Mouse (Mus musculus): ENCODE results near the gene Lgals1. TPM values are rescaled to one million over a fixed set of nuclear protein-coding genes. Genes with fewer than 3 reads are reported as not detected.
A peak's percentile ranks its signal among the peaks of the same experiment; 100 is the strongest.

Gene Lgals1
- polyA plus RNA-seq, 1 experiment from 2014 or later = 838 TPM

GRCm38 (mm10) chr15:78948152-78948725 is 21.7 kb downstream of the Lgals1 start:
- 0 out of 2 replicates have a peak, but pooled peaks have one; percentile 7 for ATAC-seq (replicated peaks; ENCODE audit: low FRiP score)
- WGBS = 4% methylated on average over 11 of the region's 11 CpGs

GRCm38 (mm10) chr15:78948883-78949282 is 22.4 kb downstream of the Lgals1 start:
- Histone ChIP-seq H3K4me1 (peaks cover 24% of the 10 kb centered on the region), H3K4me3 (replicated peaks) (no peak overlapping the region), H3K27ac (no peak overlapping the region), H3K9ac (no peak overlapping the region), H3K36me3 (no peaks in the 10 kb centered on the region), H3K9me3 (replicated peaks) (no peaks in the 10 kb centered on the region), H3K4me2 (peak overlapping the region; percentile 75; the same call in 1 of the 2 replicates), H3K27me3 (peaks cover 6% of the 10 kb centered on the region)
- 96% methylated on average over 3 of the region's 3 CpGs for WGBS
- no peak for ATAC-seq (replicated peaks; ENCODE audit: low FRiP score)

More at GRCm38 (mm10) chr15:78948152-78948725, 21.7 kb downstream of the Lgals1 start:
- Histone ChIP-seq H3K4me1 (peaks cover 25% of the 10 kb centered on the region), H3K4me3 (replicated peaks) (peak overlapping the region; percentile 47), H3K27ac (peak overlapping the region; percentile 57), H3K4me2 (peak overlapping the region; percentile 75), H3K36me3 (no peaks in the 10 kb centered on the region), H3K27me3 (peaks cover 6% of the 10 kb centered on the region), H3K9me3 (replicated peaks) (no peaks in the 10 kb centered on the region), H3K9ac (peak overlapping the region; percentile 46)

GRCm38 (mm10) chr15:78955663-78956062 is 29.1 kb downstream of the Lgals1 start:
- Histone ChIP-seq H3K4me3 (replicated peaks) (no peak overlapping the region), H3K27ac (no peak overlapping the region), H3K36me3 (peaks cover 11% of the 10 kb centered on the region), H3K9ac (no peak overlapping the region), H3K4me2 (no peak overlapping the region), H3K9me3 (replicated peaks) (no peaks in the 10 kb centered on the region), H3K27me3 (no peaks in the 10 kb centered on the region), H3K4me1 (peaks cover 20% of the 10 kb centered on the region)
- 76% methylated on average over 3 of the region's 3 CpGs for WGBS
- no peak for ATAC-seq (replicated peaks; ENCODE audit: low FRiP score)

- H3K4me3 ChIP-seq (replicated peaks) = no peak overlapping the region
- H3K27me3 ChIP-seq = no peaks in the 10 kb centered on the region
- H3K9ac ChIP-seq = no peak overlapping the region
- no peak for ATAC-seq (replicated peaks; ENCODE audit: low FRiP score)
- H3K9me3 ChIP-seq (replicated peaks) = no peaks in the 10 kb centered on the region
- H3K36me3 ChIP-seq = peaks cover 14% of the 10 kb centered on the region
- peak overlapping the region; percentile 70; the same call in 1 of the 2 replicates for H3K27ac ChIP-seq
- WGBS = 75% methylated on average over 4 of the region's 4 CpGs
- H3K4me2 ChIP-seq = no peak overlapping the region
- peaks cover 20% of the 10 kb centered on the region for H3K4me1 ChIP-seq
Observed at GRCm38 (mm10) chr15:78956351-78956750, 29.8 kb downstream of the Lgals1 start.

GRCm38 (mm10) chr15:78957021-78957420 is 30.5 kb downstream of the Lgals1 start:
- Histone ChIP-seq H3K4me2 (peak overlapping the region; percentile 44), H3K4me1 (peaks cover 20% of the 10 kb centered on the region), H3K9ac (no peak overlapping the region), H3K27ac (peak overlapping the region; percentile 70), H3K9me3 (replicated peaks) (no peaks in the 10 kb centered on the region), H3K36me3 (peaks cover 14% of the 10 kb centered on the region), H3K27me3 (no peaks in the 10 kb centered on the region), H3K4me3 (replicated peaks) (0 out of 2 replicates have a peak overlapping the region, but pooled peaks have one; percentile 16)
- ATAC-seq (replicated peaks; ENCODE audit: low FRiP score) = peak; percentile 41; the same call in 1 of the 2 replicates
- 27% methylated on average over 15 of the region's 15 CpGs for WGBS

GRCm38 (mm10) chr15:78959537-78959936 is 33.0 kb downstream of the Lgals1 start:
- no peak overlapping the region for H3K9ac ChIP-seq
- ATAC-seq (replicated peaks; ENCODE audit: low FRiP score) = no peak
- no peak overlapping the region for H3K27ac ChIP-seq
- H3K27me3 ChIP-seq = no peaks in the 10 kb centered on the region
- H3K36me3 ChIP-seq = peaks cover 14% of the 10 kb centered on the region
- H3K4me2 ChIP-seq = no peak overlapping the region
- 87% methylated on average over 11 of the region's 11 CpGs for WGBS
- no peaks in the 10 kb centered on the region for H3K9me3 ChIP-seq (replicated peaks)
- H3K4me1 ChIP-seq = peaks cover 22% of the 10 kb centered on the region
- no peak overlapping the region for H3K4me3 ChIP-seq (replicated peaks)

- no peak overlapping the region for H3K27ac ChIP-seq
- no peak for ATAC-seq (replicated peaks; ENCODE audit: low FRiP score)
- H3K27me3 ChIP-seq = no peaks in the 10 kb centered on the region
- 81% methylated on average over 4 of the region's 4 CpGs for WGBS
- peaks cover 22% of the 10 kb centered on the region for H3K4me1 ChIP-seq
- no peak overlapping the region for H3K9ac ChIP-seq
- no peak overlapping the region for H3K4me3 ChIP-seq (replicated peaks)
- peaks cover 14% of the 10 kb centered on the region for H3K36me3 ChIP-seq
- no peaks in the 10 kb centered on the region for H3K9me3 ChIP-seq (replicated peaks)
- H3K4me2 ChIP-seq = no peak overlapping the region
Observed at GRCm38 (mm10) chr15:78960088-78960487, 33.6 kb downstream of the Lgals1 start.

GRCm38 (mm10) chr15:78962885-78963284 is 36.4 kb downstream of the Lgals1 start:
- no peak overlapping the region for H3K9ac ChIP-seq
- 23% methylated on average over 2 of the region's 2 CpGs for WGBS
- H3K4me2 ChIP-seq = no peak overlapping the region
- ATAC-seq (replicated peaks; ENCODE audit: low FRiP score) = peak; percentile 64
- no peaks in the 10 kb centered on the region for H3K9me3 ChIP-seq (replicated peaks)
- peaks cover 18% of the 10 kb centered on the region for H3K36me3 ChIP-seq
- no peak overlapping the region for H3K27ac ChIP-seq
- peaks cover 6% of the 10 kb centered on the region; the same call in 1 of the 2 replicates for H3K4me1 ChIP-seq
- H3K27me3 ChIP-seq = no peaks in the 10 kb centered on the region
- no peak overlapping the region for H3K4me3 ChIP-seq (replicated peaks)

- Histone ChIP-seq H3K4me1 (no peaks in the 10 kb centered on the region), H3K9me3 (replicated peaks) (no peaks in the 10 kb centered on the region), H3K4me3 (replicated peaks) (no peak overlapping the region), H3K9ac (no peak overlapping the region), H3K4me2 (no peak overlapping the region), H3K27ac (no peak overlapping the region), H3K36me3 (peaks cover 7% of the 10 kb centered on the region; the same call in 1 of the 2 replicates), H3K27me3 (no peaks in the 10 kb centered on the region)
- no peak for ATAC-seq (replicated peaks; ENCODE audit: low FRiP score)
- 74% methylated on average over 6 of the region's 6 CpGs for WGBS
Observed at GRCm38 (mm10) chr15:78971626-78972025, 45.1 kb downstream of the Lgals1 start.

GRCm38 (mm10) chr15:78973950-78974349 is 47.4 kb downstream of the Lgals1 start:
- Histone ChIP-seq H3K9me3 (replicated peaks) (no peaks in the 10 kb centered on the region), H3K4me1 (peaks cover 11% of the 10 kb centered on the region), H3K4me2 (no peak overlapping the region), H3K9ac (no peak overlapping the region), H3K36me3 (no peaks in the 10 kb centered on the region), H3K27me3 (no peaks in the 10 kb centered on the region), H3K4me3 (replicated peaks) (no peak overlapping the region), H3K27ac (no peak overlapping the region)
- 75% methylated on average over 7 of the region's 7 CpGs for WGBS
- ATAC-seq (replicated peaks; ENCODE audit: low FRiP score) = no peak

GRCm38 (mm10) chr15:78977676-78978159 is 51.2 kb downstream of the Lgals1 start:
- WGBS = 88% methylated on average over 8 of the region's 8 CpGs
- no peaks in the 10 kb centered on the region for H3K27me3 ChIP-seq
- no peak overlapping the region for H3K27ac ChIP-seq
- peaks cover 28% of the 10 kb centered on the region for H3K4me1 ChIP-seq
- no peak for ATAC-seq (replicated peaks; ENCODE audit: low FRiP score)
- H3K9ac ChIP-seq = no peak overlapping the region
- H3K36me3 ChIP-seq = no peaks in the 10 kb centered on the region
- no peak overlapping the region for H3K4me2 ChIP-seq
- H3K9me3 ChIP-seq (replicated peaks) = no peaks in the 10 kb centered on the region
- H3K4me3 ChIP-seq (replicated peaks) = no peak overlapping the region

GRCm38 (mm10) chr15:78978875-78979274 is 52.4 kb downstream of the Lgals1 start:
- Histone ChIP-seq H3K4me1 (peaks cover 34% of the 10 kb centered on the region), H3K4me3 (replicated peaks) (no peak overlapping the region), H3K4me2 (no peak overlapping the region), H3K9ac (0 out of 2 replicates have a peak overlapping the region, but pooled peaks have one; percentile 9), H3K36me3 (no peaks in the 10 kb centered on the region), H3K27me3 (no peaks in the 10 kb centered on the region), H3K9me3 (replicated peaks) (no peaks in the 10 kb centered on the region), H3K27ac (peak overlapping the region; percentile 46)
- ATAC-seq (replicated peaks; ENCODE audit: low FRiP score) = no peak
- WGBS = 14% methylated on average over 4 of the region's 4 CpGs
